Mouse (Mus musculus) ES-CJ7 (cell line): Measurements from ENCODE around the gene Mcm3.
"Not testable (repeated sequence)": the region's sequence is repeated elsewhere in the genome, so short reads cannot be mapped to it uniquely, and the experiment has no call there.

Source experiments
- DNase-seq: peaks from one replicate; pipeline ENCODE4 v3.0.0; 2011; ENCODE audit warnings: low read depth, low spot score

The Mcm3 gene

GRCm38 (mm10) chr1:20801682-20802390 is 18.3 kb downstream of the Mcm3 start:
- DNase-seq, result peak; percentile 69

GRCm38 (mm10) chr1:20801275-20801674 is 18.8 kb downstream of the Mcm3 start:
- no peak for DNase-seq

GRCm38 (mm10) chr1:20795178-20795577 is 24.9 kb downstream of the Mcm3 start:
- DNase-seq, result no peak

- DNase-seq, result no peak
Measured at GRCm38 (mm10) chr1:20794760-20795159, 25.4 kb downstream of the Mcm3 start.

- no peak for DNase-seq
Measured at GRCm38 (mm10) chr1:20791414-20791813, 28.7 kb downstream of the Mcm3 start.

GRCm38 (mm10) chr1:20790517-20790916 is 29.6 kb downstream of the Mcm3 start, which contains the start of gene Il17f:
Gene Il17f, minus strand, starts transcription at chr1:20790617.
- DNase-seq, result not testable (repeated sequence)

- no peak for DNase-seq
Measured at GRCm38 (mm10) chr1:20788419-20788818, 31.7 kb downstream of the Mcm3 start.

- peak; percentile 71 for DNase-seq
Measured at GRCm38 (mm10) chr1:20787046-20787445, 33.1 kb downstream of the Mcm3 start.

GRCm38 (mm10) chr1:20778366-20778765 is 41.7 kb downstream of the Mcm3 start:
- DNase-seq, result no peak

GRCm38 (mm10) chr1:20774026-20774730 is 45.9 kb downstream of the Mcm3 start:
- DNase-seq, result peak; percentile 86

GRCm38 (mm10) chr1:20766526-20766925 is 53.6 kb downstream of the Mcm3 start:
- no peak for DNase-seq

- peak; percentile 77 for DNase-seq
Measured at GRCm38 (mm10) chr1:20761411-20761810, 58.7 kb downstream of the Mcm3 start.

GRCm38 (mm10) chr1:20760331-20760730 is 59.8 kb downstream of the Mcm3 start:
- peak; percentile 94 for DNase-seq

- DNase-seq, result peak; percentile 41
Measured at GRCm38 (mm10) chr1:20759799-20760198, 60.3 kb downstream of the Mcm3 start.

- no peak for DNase-seq
Measured at GRCm38 (mm10) chr1:20757586-20757985, 62.5 kb downstream of the Mcm3 start.

- DNase-seq, result no peak
Measured at GRCm38 (mm10) chr1:20754439-20754838, 65.7 kb downstream of the Mcm3 start.
